ENCODE assay signal across 23 mouse cellular contexts in genomic region chr2:72280524-72280923, GRCm38 (mm10). TPM values are rescaled to one million over a fixed set of nuclear protein-coding genes. Genes with fewer than 3 reads are reported as not detected.
DNase-seq lines count a peak whose midpoint lies in the region; TF ChIP-seq lines count a peak whose summit lies in the region.
"Had no signal": no experiment of that assay in that cellular context is flagged by ENCODE, and none has a peak within 500 bp of the region (broad histone marks: within the 10 kb centered on the region; RNA-seq: fewer than 3 reads in every experiment).

No protein-coding gene starts in this region.

- intact Hi-C loops in left cerebral cortex, postnatal 14 days (cut with DNase I), result no loop called here

- DNase-seq in 3T3-L1 (ENCODE audit: low read depth, low spot score), result peak; percentile 63
- peak; percentile 52 for DNase-seq in NIH3T3 (ENCODE audit: low read depth)
- no peak for DNase-seq in left cerebral cortex, postnatal 14 days (ENCODE audit: low spot score in 2 of 2)
- DNase-seq in cerebellum, postnatal 10 days, result no peak
- no peak for DNase-seq in thymus, adult 18-20 months
- no peak for DNase-seq in heart, adult 18-20 months
- DNase-seq: adrenal gland, adult 2 months; adrenal gland, adult 8-10 months; adrenal gland, postnatal 10 days; adrenal gland, postnatal 14 days; adrenal gland, postnatal 25 days; adrenal gland, postnatal 36 days; B cell, adult 2 months; cerebellum, adult 11 months; cerebellum, adult 11-12 months; cerebellum, adult 18-20 months; cerebellum, adult 2 months; cerebellum, adult 8-10 months had no signal

- no peak for TF ChIP-seq CTCF in C2C12 (IDR thresholded peaks at IDR 0.05; ENCODE audit: control insufficient read depth, insufficient read depth, insufficient read length)

- H3K36me3 ChIP-seq in C2C12 (ENCODE audit: control insufficient read depth, insufficient read depth) (no peaks in the 10 kb centered on the region), myocyte (ENCODE audit: control insufficient read depth, insufficient read depth) (no peaks in the 10 kb centered on the region)
- H3K36me3 ChIP-seq: G1E had no signal

- H3ac ChIP-seq in C2C12 (ENCODE audit: control insufficient read depth, insufficient read length, low read depth) (no peak overlapping the region), myocyte (ENCODE audit: control insufficient read depth, insufficient read length) (no peak overlapping the region)

- H3K4me2 ChIP-seq in myocyte (ENCODE audit: low read depth), result no peak overlapping the region

- H3K27me3 ChIP-seq in C2C12 (ENCODE audit: control insufficient read depth, insufficient read depth, insufficient read length) (no peaks in the 10 kb centered on the region), myocyte (ENCODE audit: control insufficient read depth, insufficient read depth, insufficient read length) (no peaks in the 10 kb centered on the region)
- H3K27me3 ChIP-seq: CH12.LX, Patski had no signal

- TF ChIP-seq POLR2A in myocyte (IDR thresholded peaks at IDR 0.05; ENCODE audit: insufficient read length, low read depth), result no peak

- H3K4me3 ChIP-seq in C2C12 (ENCODE audit: insufficient read depth, poor library complexity, severe bottlenecking), result no peak overlapping the region
- no peak overlapping the region for H3K4me3 ChIP-seq in myocyte

- H3K79me2 ChIP-seq in C2C12 (ENCODE audit: control insufficient read depth, insufficient read depth) (no peaks in the 10 kb centered on the region), myocyte (ENCODE audit: control insufficient read depth, insufficient read depth) (no peaks in the 10 kb centered on the region)

- no peaks in the 10 kb centered on the region for H3K79me3 ChIP-seq in C2C12 (ENCODE audit: low read depth)

TF ChIP-seq in C2C12, 6 proteins besides CTCF, POLR2A, EP300 and RAD21:
- TF ChIP-seq CEBPB (IDR thresholded peaks at IDR 0.05; ENCODE audit: low read depth) (peak; percentile 89), USF1 (IDR thresholded peaks at IDR 0.05; ENCODE audit: low read depth) (no peak), FOSL1 (IDR thresholded peaks at IDR 0.05; ENCODE audit: insufficient read depth, low read length, poor library complexity, severe bottlenecking) (no peak), MAX (IDR thresholded peaks at IDR 0.05) (no peak), MYOG (IDR thresholded peaks at IDR 0.05; ENCODE audit: control insufficient read depth, extremely low read depth, insufficient read length) (no peak), MYOD1 (IDR thresholded peaks at IDR 0.05; ENCODE audit: control insufficient read depth, insufficient read length, low read depth) (no peak)
TF ChIP-seq in C2C12: peak in this region for 1.

TF ChIP-seq in myocyte, 11 proteins besides CTCF, POLR2A, EP300 and RAD21:
- TF ChIP-seq MAX (IDR thresholded peaks at IDR 0.05; ENCODE audit: low read depth) (no peak), CEBPB (IDR thresholded peaks at IDR 0.05; ENCODE audit: insufficient read depth, poor library complexity, severe bottlenecking) (peak; percentile 73)

RNA-seq across cellular contexts. Expression of gene Map3k20, which starts 4.9 kb away (rescaled TPM):
- polyA plus RNA-seq in C2C12 (2012; fragmentation: generic; extraction: Trizol) (19.5 TPM), myocyte (2012; fragmentation: generic; extraction: Trizol) (13.7 TPM)
- total RNA-seq in left cerebral cortex, postnatal 14 days (2021), result 10 to 100 TPM in 1 of 2 experiments, 1 to 10 TPM in 1; 8.9 to 12.3 TPM
- total RNA-seq in heart, adult 18-20 months (2021), result 100 to 1,000 TPM; 270 to 291 TPM

Comparison
In these comparisons a context has a peak if more than half of its experiments do, and no peak if none do; other contexts are left out.
1. DNase-seq: peak in 3T3-L1 (single experiment) and NIH3T3 (single experiment); none in left cerebral cortex, postnatal 14 days (0 of 2), cerebellum, postnatal 10 days (0 of 2), thymus, adult 18-20 months (0 of 2) and heart, adult 18-20 months (0 of 2).
2. RNA of gene Map3k20, which starts 4.9 kb away (total RNA-seq): 270 to 291 TPM in heart, adult 18-20 months; 8.9 to 12.3 TPM in left cerebral cortex, postnatal 14 days; every median in the first group is over 10 times any median in the second.